Mouse (Mus musculus) megakaryocyte-erythroid progenitor cell, adult 5-6 weeks (primary cell): ENCODE data around the gene Agpat1. TPM values are rescaled to one million over a fixed set of nuclear protein-coding genes. Genes with fewer than 3 reads are reported as not detected.

Experiments used
- ATAC-seq: replicated peaks from 2 replicates; pipeline ENCODE4 v1.8.0; 2016; ENCODE audit warnings: mild to moderate bottlenecking, inconsistent platforms; ENCODE audit not compliant: severe bottlenecking, poor library complexity, low FRiP score, low TSS enrichment
- total RNA-seq, 2 experiments: library from RNA; stranded (forward) in 1 of 2; stranded (reverse) in 1 of 2; fragments of 200-1000, 215-1000 nt in 1 of 2; fragments of >200 nt in 1 of 2; fragmentation: Nextera tagmentation in 1 of 2; gene quantifications; 2 replicates each; pipeline ENCODE4 v1.2.3; 2014 to 2017

The Agpat1 gene
- total RNA-seq, 2 experiments from 2014 or later: 51.2 to 104 TPM

GRCm38 (mm10) chr17:34603375-34604060 is 544 bp upstream of the Agpat1 start, which contains the start of gene Rnf5:
TSS of gene Rnf5 (minus strand) at chr17:34603690.
- peak; percentile 84 for ATAC-seq

- ATAC-seq: no peak
These were observed 612 bp downstream of the Agpat1 start for GRCm38 (mm10) chr17:34604511-34605237.

- peak; percentile 49 for ATAC-seq
These were observed 1.5 kb downstream of the Agpat1 start for GRCm38 (mm10) chr17:34605609-34606008.

- ATAC-seq: no peak
These were observed 2.4 kb downstream of the Agpat1 start for GRCm38 (mm10) chr17:34606186-34607039.

- no peak for ATAC-seq
These were observed 3.9 kb downstream of the Agpat1 start for GRCm38 (mm10) chr17:34607997-34608396.

- ATAC-seq: no peak
These were observed 7.0 kb downstream of the Agpat1 start for GRCm38 (mm10) chr17:34611050-34611449.

- ATAC-seq: peak; percentile 81
These were observed 9.1 kb downstream of the Agpat1 start for GRCm38 (mm10) chr17:34613054-34613645.

- no peak for ATAC-seq
These were observed 9.8 kb downstream of the Agpat1 start for GRCm38 (mm10) chr17:34613830-34614229.

- ATAC-seq: no peak
These were observed 11.8 kb downstream of the Agpat1 start, which contains the start of gene Egfl8 for GRCm38 (mm10) chr17:34615871-34616270. TSS of gene Egfl8 (minus strand) at chr17:34615971.

GRCm38 (mm10) chr17:34618999-34619398 is 14.9 kb downstream of the Agpat1 start:
- ATAC-seq: peak; percentile 79

- ATAC-seq: no peak
These were observed 16.9 kb downstream of the Agpat1 start for GRCm38 (mm10) chr17:34621006-34621405.

GRCm38 (mm10) chr17:34623161-34623560 is 19.1 kb downstream of the Agpat1 start:
- ATAC-seq: no peak

- ATAC-seq: no peak
These were observed 20.9 kb downstream of the Agpat1 start for GRCm38 (mm10) chr17:34624981-34625380.

GRCm38 (mm10) chr17:34626062-34626772 is 22.2 kb downstream of the Agpat1 start:
- no peak for ATAC-seq

- ATAC-seq: peak; percentile 48; the same call in 1 of the 2 replicates
These were observed 22.7 kb downstream of the Agpat1 start for GRCm38 (mm10) chr17:34626773-34627092.

- peak; percentile 72 for ATAC-seq
These were observed 23.3 kb downstream of the Agpat1 start for GRCm38 (mm10) chr17:34627093-34627942.

GRCm38 (mm10) chr17:34627943-34628643 is 24.0 kb downstream of the Agpat1 start, which contains the start of gene Ppt2:
TSS of gene Ppt2 (minus strand) at chr17:34628510.
- ATAC-seq: no peak

GRCm38 (mm10) chr17:34628644-34628967 is 24.5 kb downstream of the Agpat1 start:
- no peak for ATAC-seq
